Mouse (Mus musculus): ENCODE results near the gene Osr1. TPM values are rescaled to one million over a fixed set of nuclear protein-coding genes. Genes with fewer than 3 reads are reported as not detected.
A peak's percentile ranks its signal among the peaks of the same experiment; 100 is the strongest.

Osr1 gene
- polyA plus RNA-seq, 1 experiment, result 3.9 TPM

- TF ChIP-seq POLR2A (IDR thresholded peaks at IDR 0.05; ENCODE audit: control insufficient read depth, low read depth, low read length), result peak; percentile 32; the same call in 1 of the 2 replicates
- TF ChIP-seq CTCF (IDR thresholded peaks at IDR 0.05; ENCODE audit: control insufficient read depth, insufficient read depth, insufficient replicate concordance, low read depth, low read length), result no peak
- H3K36me3 ChIP-seq (ENCODE audit: control insufficient read depth, insufficient read depth, low read length), result no peaks in the 10 kb centered on the region
- peak overlapping the region; percentile 68 for H3K27ac ChIP-seq (ENCODE audit: control insufficient read depth, insufficient read depth, low read depth, low read length)
- peaks cover 10% of the 10 kb centered on the region for H3K4me1 ChIP-seq (ENCODE audit: control insufficient read depth, insufficient read depth, low read length)
- H3K4me3 ChIP-seq (ENCODE audit: control insufficient read depth, low read depth, low read length), result peak overlapping the region; percentile 71
- peaks cover 2% of the 10 kb centered on the region; the same call in 1 of the 2 replicates for H3K27me3 ChIP-seq (ENCODE audit: control insufficient read depth, insufficient read depth, low read length)
Measured at GRCm38 (mm10) chr12:9574244-9574871, 4.4 kb downstream of the Osr1 start.

- Histone ChIP-seq H3K4me3 (ENCODE audit: control insufficient read depth, low read depth, low read length) (peak overlapping the region; percentile 40), H3K27ac (ENCODE audit: control insufficient read depth, insufficient read depth, low read depth, low read length) (peak overlapping the region; percentile 32), H3K27me3 (ENCODE audit: control insufficient read depth, insufficient read depth, low read length) (peaks cover 7% of the 10 kb centered on the region), H3K4me1 (ENCODE audit: control insufficient read depth, insufficient read depth, low read length) (peaks cover 7% of the 10 kb centered on the region), H3K36me3 (ENCODE audit: control insufficient read depth, insufficient read depth, low read length) (no peaks in the 10 kb centered on the region)
- TF ChIP-seq CTCF (IDR thresholded peaks at IDR 0.05; ENCODE audit: control insufficient read depth, insufficient read depth, insufficient replicate concordance, low read depth, low read length) (no peak), POLR2A (IDR thresholded peaks at IDR 0.05; ENCODE audit: control insufficient read depth, low read depth, low read length) (no peak)
Measured at GRCm38 (mm10) chr12:9575158-9576042, 5.5 kb downstream of the Osr1 start.

- Histone ChIP-seq H3K4me1 (ENCODE audit: control insufficient read depth, insufficient read depth, low read length) (peaks cover 13% of the 10 kb centered on the region), H3K27ac (ENCODE audit: control insufficient read depth, insufficient read depth, low read depth, low read length) (no peak overlapping the region), H3K36me3 (ENCODE audit: control insufficient read depth, insufficient read depth, low read length) (no peaks in the 10 kb centered on the region), H3K27me3 (ENCODE audit: control insufficient read depth, insufficient read depth, low read length) (peaks cover 9% of the 10 kb centered on the region), H3K4me3 (ENCODE audit: control insufficient read depth, low read depth, low read length) (peak overlapping the region; percentile 24)
- no peak for TF ChIP-seq CTCF (IDR thresholded peaks at IDR 0.05; ENCODE audit: control insufficient read depth, insufficient read depth, insufficient replicate concordance, low read depth, low read length)
Measured at GRCm38 (mm10) chr12:9576043-9576538, 6.2 kb downstream of the Osr1 start.

GRCm38 (mm10) chr12:9577610-9578009, 7.7 kb downstream of the Osr1 start:
- no peaks in the 10 kb centered on the region for H3K36me3 ChIP-seq (ENCODE audit: control insufficient read depth, insufficient read depth, low read length)
- H3K4me1 ChIP-seq (ENCODE audit: control insufficient read depth, insufficient read depth, low read length), result peaks cover 23% of the 10 kb centered on the region
- no peak overlapping the region for H3K4me3 ChIP-seq (ENCODE audit: control insufficient read depth, low read depth, low read length)
- H3K27ac ChIP-seq (ENCODE audit: control insufficient read depth, insufficient read depth, low read depth, low read length), result no peak overlapping the region
- peaks cover 10% of the 10 kb centered on the region for H3K27me3 ChIP-seq (ENCODE audit: control insufficient read depth, insufficient read depth, low read length)
- TF ChIP-seq CTCF (IDR thresholded peaks at IDR 0.05; ENCODE audit: control insufficient read depth, insufficient read depth, insufficient replicate concordance, low read depth, low read length) (no peak), POLR2A (IDR thresholded peaks at IDR 0.05; ENCODE audit: control insufficient read depth, low read depth, low read length) (no peak)

GRCm38 (mm10) chr12:9578591-9578990, 8.7 kb downstream of the Osr1 start:
- Histone ChIP-seq H3K27ac (ENCODE audit: control insufficient read depth, insufficient read depth, low read depth, low read length) (no peak overlapping the region), H3K36me3 (ENCODE audit: control insufficient read depth, insufficient read depth, low read length) (no peaks in the 10 kb centered on the region), H3K27me3 (ENCODE audit: control insufficient read depth, insufficient read depth, low read length) (peaks cover 10% of the 10 kb centered on the region), H3K4me1 (ENCODE audit: control insufficient read depth, insufficient read depth, low read length) (peaks cover 23% of the 10 kb centered on the region), H3K4me3 (ENCODE audit: control insufficient read depth, low read depth, low read length) (no peak overlapping the region)
- TF ChIP-seq CTCF (IDR thresholded peaks at IDR 0.05; ENCODE audit: control insufficient read depth, insufficient read depth, insufficient replicate concordance, low read depth, low read length), result no peak

GRCm38 (mm10) chr12:9579301-9580030, 9.6 kb downstream of the Osr1 start:
- Histone ChIP-seq H3K36me3 (ENCODE audit: control insufficient read depth, insufficient read depth, low read length) (no peaks in the 10 kb centered on the region), H3K4me3 (ENCODE audit: control insufficient read depth, low read depth, low read length) (no peak overlapping the region), H3K27ac (ENCODE audit: control insufficient read depth, insufficient read depth, low read depth, low read length) (no peak overlapping the region), H3K4me1 (ENCODE audit: control insufficient read depth, insufficient read depth, low read length) (peaks cover 22% of the 10 kb centered on the region), H3K27me3 (ENCODE audit: control insufficient read depth, insufficient read depth, low read length) (peaks cover 10% of the 10 kb centered on the region)
- TF ChIP-seq CTCF (IDR thresholded peaks at IDR 0.05; ENCODE audit: control insufficient read depth, insufficient read depth, insufficient replicate concordance, low read depth, low read length), result no peak
- no peak for TF ChIP-seq POLR2A (IDR thresholded peaks at IDR 0.05; ENCODE audit: control insufficient read depth, low read depth, low read length)
